Mouse (Mus musculus) cerebellum, adult 2 months (tissue): ENCODE measurements around the gene Svopl.

ENCODE experiments used
- CTCF ChIP-seq: fragments of 200-500 bp; IDR thresholded peaks from 2 replicates; pipeline ENCODE4 v1.5.1; 2011; ENCODE audit warnings: low read depth, mild to moderate bottlenecking, control low read depth, low read length, moderate library complexity, borderline replicate concordance; ENCODE audit not compliant: insufficient read depth
- POLR2A ChIP-seq: fragments of 200-500 bp; IDR thresholded peaks from 2 replicates; pipeline ENCODE4 v1.6.1; 2011; ENCODE audit warnings: low read length, control low read depth, borderline replicate concordance; ENCODE audit not compliant: insufficient read depth

DNA sequence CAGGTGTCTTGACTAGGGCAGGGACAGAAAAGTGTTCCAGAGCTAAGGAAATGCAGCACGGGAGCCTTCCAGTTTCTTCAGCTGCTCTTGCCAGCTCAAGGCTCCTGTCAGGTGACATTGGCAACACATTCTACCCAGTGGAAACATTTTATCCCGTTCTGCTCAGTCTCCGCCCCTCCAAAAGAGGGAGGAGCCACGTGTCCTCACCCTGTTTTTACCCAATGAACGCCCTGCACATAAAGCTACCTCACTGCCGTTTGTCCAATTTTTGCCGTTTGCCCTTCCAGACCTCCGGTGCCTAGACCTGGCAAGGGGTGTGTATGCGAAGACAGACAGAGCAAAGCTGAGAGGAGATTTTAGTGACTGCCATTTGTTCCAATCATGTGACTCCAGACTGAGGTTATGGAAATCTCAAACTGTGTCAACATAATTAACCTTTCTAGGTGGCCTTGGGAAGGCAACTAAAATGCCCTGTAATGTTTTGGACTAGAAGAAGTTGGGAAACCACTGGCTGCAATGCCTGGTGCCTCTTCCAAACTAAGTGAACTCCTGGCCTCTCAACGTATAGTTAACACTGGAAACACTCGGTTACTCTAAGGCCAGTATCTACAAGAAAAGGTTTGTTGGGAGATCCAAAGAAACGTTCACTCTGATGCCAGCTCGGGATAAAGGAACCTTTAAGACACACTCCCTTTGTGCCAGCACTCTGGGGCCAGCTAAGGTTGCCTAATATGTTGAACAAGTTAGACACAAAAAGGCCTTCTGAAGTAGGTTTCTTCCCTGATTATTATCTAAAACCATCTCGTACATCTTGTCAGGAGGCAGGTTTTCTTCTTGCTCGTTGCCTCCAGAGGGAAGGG, 8.9 kb upstream of the Svopl start:
- TF ChIP-seq CTCF (no peak), POLR2A (no peak)
